Mouse (Mus musculus): Measurements from ENCODE around the gene Sctr.
A peak's percentile ranks its signal among the peaks of the same experiment; 100 is the strongest.

- TF ChIP-seq CTCF (IDR thresholded peaks at IDR 0.05; ENCODE audit: low read depth, low read length), result peak; percentile 28
- no peak for TF ChIP-seq POLR2A (IDR thresholded peaks at IDR 0.05; ENCODE audit: insufficient read depth, low read length)
- no peak for TF ChIP-seq EP300 (IDR thresholded peaks at IDR 0.05; ENCODE audit: insufficient read depth, low read depth, low read length)
Measured at GRCm38 (mm10) chr1:120016240-120016639, 9.5 kb downstream of the Sctr start.

All from ES-Bruce4 (cell line).